Mouse (Mus musculus) heart, embryonic 12.5 days (tissue): ENCODE measurements at regions not wholly inside any gene's neighbourhood (a gene's known extent, or its start where the extent isn't known, plus 50 kb on each side); places are given as distances from the start of the nearest gene placed in this dataset.

Experiments used
- ATAC-seq: fragments of 200-750 bp; cut with Nextera tagmentation; 2 replicates; pipeline ENCODE4 v1.8.0; 2017; ENCODE audit warnings: moderate TSS enrichment, moderate library complexity; ENCODE audit not compliant: insufficient number of reproducible peaks, low FRiP score
- H3K27ac ChIP-seq: fragments of 300-500 bp; sonication (generic); 2 replicates; pipeline ENCODE4 v1.5.1; 2016; ENCODE audit warnings: mild to moderate bottlenecking, moderate library complexity; ENCODE audit not compliant: poor library complexity, severe bottlenecking
- H3K27me3 ChIP-seq: fragments of 300-500 bp; sonication (generic); replicated peaks from 2 replicates; pipeline ENCODE4 v1.6.1; 2016; ENCODE audit warnings: mild to moderate bottlenecking, moderate library complexity
- H3K36me3 ChIP-seq: fragments of 300-500 bp; sonication (generic); 2 replicates; pipeline ENCODE4 v1.6.1; 2016; ENCODE audit warnings: mild to moderate bottlenecking, moderate library complexity
- H3K4me1 ChIP-seq: fragments of 300-500 bp; sonication (generic); replicated peaks from 2 replicates; pipeline ENCODE4 v1.6.1; 2016; ENCODE audit warnings: mild to moderate bottlenecking
- H3K4me2 ChIP-seq: fragments of 300-500 bp; sonication (generic); 2 replicates; pipeline ENCODE4 v1.6.1; 2016; ENCODE audit warnings: mild to moderate bottlenecking, moderate library complexity
- H3K4me3 ChIP-seq: fragments of 300-500 bp; sonication (generic); 2 replicates; pipeline ENCODE4 v1.5.1; 2016; ENCODE audit warnings: mild to moderate bottlenecking
- H3K9ac ChIP-seq: fragments of 300-500 bp; sonication (generic); 2 replicates; pipeline ENCODE4 v1.6.1; 2016; ENCODE audit warnings: mild to moderate bottlenecking, moderate library complexity
- H3K9me3 ChIP-seq: fragments of 300-500 bp; sonication (generic); replicated peaks from 2 replicates; pipeline ENCODE4 v1.6.1; 2016; ENCODE audit warnings: mild to moderate bottlenecking, moderate library complexity
- WGBS: fragments of 180-500 bp; shearing (Covaris S2); methylation state at CpG from one replicate; pipeline ENCODE4 v1.1.7; 2016; 5-methylcytosine and 5-hydroxymethylcytosine counted together

GRCm38 (mm10) chr15:62104653-62105052, 1181.8 kb upstream of the A1bg start:
- H3K27ac ChIP-seq, result no peak overlapping the region
- no peak overlapping the region for H3K4me2 ChIP-seq
- peaks cover 9% of the 10 kb centered on the region for H3K9me3 ChIP-seq
- no peaks in the 10 kb centered on the region for H3K27me3 ChIP-seq
- ATAC-seq, result no peak
- H3K9ac ChIP-seq, result no peak overlapping the region
- WGBS, result 27% methylated on average over 7 of the region's 7 CpGs
- H3K36me3 ChIP-seq, result no peaks in the 10 kb centered on the region
- no peak overlapping the region for H3K4me3 ChIP-seq
- H3K4me1 ChIP-seq, result peaks cover 32% of the 10 kb centered on the region

- WGBS, result 44% methylated on average over 6 of the region's 6 CpGs
Observed at GRCm38 (mm10) chr15:62099683-62100082, 1176.9 kb upstream of the A1bg start.

GRCm38 (mm10) chr15:62098791-62099660, 1176.2 kb upstream of the A1bg start:
- Histone ChIP-seq H3K9me3 (peaks cover 9% of the 10 kb centered on the region), H3K9ac (no peak overlapping the region), H3K4me1 (peaks cover 16% of the 10 kb centered on the region), H3K36me3 (no peaks in the 10 kb centered on the region), H3K4me2 (peak overlapping the region; percentile 57), H3K27me3 (no peaks in the 10 kb centered on the region), H3K4me3 (0 out of 2 replicates have a peak overlapping the region, but pooled peaks have one; percentile 16), H3K27ac (peak overlapping the region; percentile 2; the same call in 1 of the 2 replicates)
- whole genome bisulfite sequencing, result 9% methylated on average over 16 of the region's 16 CpGs
- peak; percentile 90 for ATAC-seq

More at GRCm38 (mm10) chr15:62099683-62100082, 1176.9 kb upstream of the A1bg start:
- peaks cover 20% of the 10 kb centered on the region for H3K4me1 ChIP-seq
- H3K27me3 ChIP-seq, result no peaks in the 10 kb centered on the region
- no peak overlapping the region for H3K4me2 ChIP-seq
- peaks cover 9% of the 10 kb centered on the region for H3K9me3 ChIP-seq
- ATAC-seq, result peak; percentile 84
- no peaks in the 10 kb centered on the region for H3K36me3 ChIP-seq
- no peak overlapping the region for H3K4me3 ChIP-seq
- no peak overlapping the region for H3K27ac ChIP-seq
- no peak overlapping the region for H3K9ac ChIP-seq

- H3K4me2 ChIP-seq, result no peak overlapping the region
- no peak overlapping the region for H3K27ac ChIP-seq
- no peak for ATAC-seq
- no peaks in the 10 kb centered on the region for H3K27me3 ChIP-seq
- H3K4me1 ChIP-seq, result peaks cover 30% of the 10 kb centered on the region
- H3K36me3 ChIP-seq, result no peaks in the 10 kb centered on the region
- H3K9ac ChIP-seq, result no peak overlapping the region
- no peak overlapping the region for H3K4me3 ChIP-seq
- 82% methylated on average over 7 of the region's 7 CpGs for WGBS
- H3K9me3 ChIP-seq, result no peaks in the 10 kb centered on the region
Observed at GRCm38 (mm10) chr15:62096778-62097177, 1174.0 kb upstream of the A1bg start.

DNA sequence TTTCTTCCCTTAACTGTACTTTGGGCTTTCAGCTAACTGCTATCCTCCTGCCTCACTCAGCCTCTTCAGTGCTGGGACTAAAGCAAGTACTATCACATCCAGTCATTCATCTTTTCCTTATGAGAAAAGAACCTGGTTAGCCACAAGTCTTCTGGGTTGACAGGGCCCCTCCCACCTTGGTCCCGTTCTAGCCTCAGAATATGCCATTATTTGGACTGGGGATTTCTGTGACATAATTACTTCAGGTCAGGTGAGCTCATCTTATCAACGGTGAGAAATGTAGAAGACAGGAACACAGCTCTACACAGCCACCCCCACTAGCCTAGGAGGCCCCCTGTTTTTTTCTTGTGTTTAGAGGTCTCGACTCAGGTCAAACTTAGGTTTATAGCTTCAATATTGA, 1172.4 kb upstream of the A1bg start:
- H3K36me3 ChIP-seq, result no peaks in the 10 kb centered on the region
- 79% methylated on average over 3 of the region's 3 CpGs for WGBS
- ATAC-seq, result no peak

DNA sequence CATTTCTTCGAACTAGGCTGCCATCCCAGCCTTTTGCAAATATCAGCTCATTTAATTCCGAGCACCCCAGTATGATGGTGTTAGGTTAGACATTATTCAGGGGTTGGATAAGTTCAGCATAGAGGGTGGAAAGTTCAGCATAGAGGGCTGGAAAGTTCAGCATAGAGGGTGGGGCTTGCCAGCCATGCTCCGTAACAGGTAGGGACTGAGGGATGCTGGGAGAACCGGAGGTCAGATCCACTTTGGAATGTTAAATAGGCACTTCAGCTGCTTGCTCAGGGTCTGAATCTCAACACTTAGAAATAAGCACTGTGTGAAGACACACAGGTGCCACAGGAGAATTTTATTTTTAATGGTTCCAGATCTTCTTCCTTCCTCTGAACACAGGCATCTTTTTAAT, 1170.9 kb upstream of the A1bg start:
- no peak overlapping the region for H3K9ac ChIP-seq
- H3K36me3 ChIP-seq, result no peaks in the 10 kb centered on the region
- no peak for ATAC-seq
- H3K27me3 ChIP-seq, result no peaks in the 10 kb centered on the region
- no peak overlapping the region for H3K4me3 ChIP-seq
- peaks cover 22% of the 10 kb centered on the region for H3K4me1 ChIP-seq
- H3K4me2 ChIP-seq, result no peak overlapping the region
- no peak overlapping the region for H3K27ac ChIP-seq
- no peaks in the 10 kb centered on the region for H3K9me3 ChIP-seq
- WGBS, result 80% methylated on average over 4 of the region's 4 CpGs

More for the DNA sequence above, 1172.4 kb upstream of the A1bg start:
- no peaks in the 10 kb centered on the region for H3K27me3 ChIP-seq
- H3K4me1 ChIP-seq, result peaks cover 33% of the 10 kb centered on the region
- H3K4me3 ChIP-seq, result no peak overlapping the region
- no peak overlapping the region for H3K27ac ChIP-seq
- H3K4me2 ChIP-seq, result no peak overlapping the region
- H3K9ac ChIP-seq, result no peak overlapping the region
- H3K9me3 ChIP-seq, result no peaks in the 10 kb centered on the region

GRCm38 (mm10) chr15:62092671-62093185, 1169.9 kb upstream of the A1bg start:
- Histone ChIP-seq H3K4me1 (peaks cover 17% of the 10 kb centered on the region), H3K9me3 (no peaks in the 10 kb centered on the region), H3K4me2 (no peak overlapping the region), H3K27ac (no peak overlapping the region), H3K9ac (no peak overlapping the region), H3K36me3 (no peaks in the 10 kb centered on the region), H3K4me3 (no peak overlapping the region), H3K27me3 (no peaks in the 10 kb centered on the region)
- peak; percentile 42; the same call in 1 of the 2 replicates for ATAC-seq
- WGBS, result 4% methylated on average over 5 of the region's 5 CpGs

DNA sequence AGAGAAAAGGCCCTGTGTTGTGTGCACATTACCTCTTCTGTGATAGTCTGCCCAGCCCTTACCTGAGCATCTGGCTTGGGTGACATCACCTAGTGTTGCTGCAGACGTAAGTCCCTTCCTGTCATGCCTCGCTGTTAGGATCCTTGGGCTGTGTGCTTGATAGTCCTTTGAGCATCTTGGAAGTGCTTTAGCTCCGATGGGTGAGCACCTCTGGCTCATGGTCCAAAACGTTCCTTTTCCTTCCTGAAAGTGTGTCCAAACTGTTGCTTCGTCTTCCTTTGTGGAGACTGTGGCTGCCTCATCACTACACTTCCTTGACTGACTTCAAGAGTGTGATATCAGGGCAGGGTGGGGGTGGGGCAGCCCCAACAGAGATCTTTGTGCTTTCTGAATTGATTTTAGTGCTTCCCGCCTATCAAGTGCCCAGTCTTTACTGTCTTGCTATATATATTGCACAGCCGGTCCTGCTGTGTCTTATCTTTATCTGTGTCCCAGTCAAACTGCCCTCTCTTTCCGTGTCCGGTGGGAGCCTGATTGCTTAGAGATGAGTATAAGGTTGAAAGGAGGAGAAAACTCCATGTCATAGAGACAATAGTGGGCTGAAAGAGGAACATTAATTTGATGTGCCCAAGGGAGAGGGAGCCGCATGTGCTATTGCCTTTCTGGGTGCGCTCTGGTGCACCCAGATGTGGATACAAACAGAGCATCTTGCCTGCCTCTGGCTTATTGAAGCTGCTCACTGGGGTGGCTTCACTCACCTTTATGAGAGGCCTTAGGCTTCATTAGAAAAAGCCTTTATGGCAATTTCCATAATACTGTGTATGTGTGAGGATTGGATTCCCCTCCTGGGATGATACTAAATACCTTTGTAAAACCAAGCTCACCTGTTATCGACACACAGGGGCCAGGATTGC, 1169.2 kb upstream of the A1bg start:
- no peaks in the 10 kb centered on the region for H3K27me3 ChIP-seq
- no peak overlapping the region for H3K27ac ChIP-seq
- H3K4me2 ChIP-seq, result no peak overlapping the region
- ATAC-seq, result no peak
- peaks cover 17% of the 10 kb centered on the region for H3K4me1 ChIP-seq
- no peak overlapping the region for H3K9ac ChIP-seq
- no peaks in the 10 kb centered on the region for H3K9me3 ChIP-seq
- WGBS, result 40% methylated on average over 12 of the region's 12 CpGs
- H3K36me3 ChIP-seq, result no peaks in the 10 kb centered on the region
- H3K4me3 ChIP-seq, result no peak overlapping the region

GRCm38 (mm10) chr15:62091144-62091543, 1168.3 kb upstream of the A1bg start:
- H3K4me2 ChIP-seq, result no peak overlapping the region
- H3K4me3 ChIP-seq, result no peak overlapping the region
- H3K9me3 ChIP-seq, result no peaks in the 10 kb centered on the region
- no peaks in the 10 kb centered on the region for H3K36me3 ChIP-seq
- no peaks in the 10 kb centered on the region for H3K27me3 ChIP-seq
- ATAC-seq, result no peak
- no peak overlapping the region for H3K27ac ChIP-seq
- no peak overlapping the region for H3K9ac ChIP-seq
- 89% methylated on average over 5 of the region's 5 CpGs for WGBS
- H3K4me1 ChIP-seq, result peaks cover 17% of the 10 kb centered on the region

- Histone ChIP-seq H3K4me3 (no peak overlapping the region), H3K4me1 (peaks cover 17% of the 10 kb centered on the region), H3K36me3 (no peaks in the 10 kb centered on the region), H3K4me2 (no peak overlapping the region), H3K9me3 (no peaks in the 10 kb centered on the region), H3K27me3 (no peaks in the 10 kb centered on the region), H3K9ac (no peak overlapping the region), H3K27ac (no peak overlapping the region)
- WGBS, result 90% methylated on average over 4 of the region's 4 CpGs
- no peak for ATAC-seq
Observed at GRCm38 (mm10) chr15:62088341-62088740, 1165.5 kb upstream of the A1bg start.

GRCm38 (mm10) chr15:62087755-62088154, 1164.9 kb upstream of the A1bg start:
- 44% methylated on average over 6 of the region's 6 CpGs for WGBS
- no peak for ATAC-seq
- Histone ChIP-seq H3K27ac (no peak overlapping the region), H3K9me3 (no peaks in the 10 kb centered on the region), H3K4me3 (no peak overlapping the region), H3K4me1 (peaks cover 13% of the 10 kb centered on the region), H3K4me2 (no peak overlapping the region), H3K9ac (no peak overlapping the region), H3K36me3 (no peaks in the 10 kb centered on the region), H3K27me3 (no peaks in the 10 kb centered on the region)
